Mouse (Mus musculus): ENCODE results near the gene Vwf.

DNA sequence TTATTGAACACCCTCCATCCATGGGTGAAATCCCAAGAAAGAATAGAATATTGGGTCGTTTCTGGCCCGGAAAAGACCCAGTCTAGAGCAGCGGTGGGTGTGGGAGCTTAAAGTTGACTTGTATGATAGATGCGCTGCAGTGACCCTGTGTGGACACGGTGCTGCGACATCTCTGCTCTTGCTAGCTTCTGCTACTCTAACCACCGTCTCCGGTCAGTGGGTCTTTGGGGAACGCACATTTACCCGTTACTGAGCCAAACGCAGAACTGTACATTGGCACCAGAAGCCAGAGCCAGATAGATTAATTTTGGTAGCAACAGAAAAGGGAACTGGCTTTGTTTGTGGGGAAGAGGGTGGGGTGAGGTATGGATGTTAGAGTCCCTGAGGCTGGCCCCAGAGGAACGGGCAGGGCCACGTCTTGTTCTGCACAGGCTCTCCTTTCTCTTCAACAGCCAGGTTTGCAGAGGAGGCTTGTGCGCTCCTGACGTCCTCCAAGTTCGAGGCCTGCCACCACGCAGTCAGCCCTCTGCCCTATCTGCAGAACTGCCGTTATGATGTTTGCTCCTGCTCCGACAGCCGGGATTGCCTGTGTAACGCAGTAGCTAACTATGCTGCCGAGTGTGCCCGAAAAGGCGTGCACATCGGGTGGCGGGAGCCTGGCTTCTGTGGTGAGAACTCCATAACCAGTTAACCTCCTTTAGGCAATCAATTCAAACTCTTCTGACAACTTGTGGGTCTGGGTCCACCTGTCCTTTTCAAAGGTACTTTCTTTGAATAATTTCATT lies 57.3 kb downstream of the Vwf start:
- no peak for TF ChIP-seq CTCF (IDR thresholded peaks at IDR 0.05; ENCODE audit: low read depth, low read length)
- TF ChIP-seq GATA1 (IDR thresholded peaks at IDR 0.05; ENCODE audit: borderline replicate concordance, low read length): no peak
- TF ChIP-seq TAL1 (conservative IDR thresholded peaks at IDR 0.05; ENCODE audit: low read depth, low read length): no peak
